Mouse (Mus musculus) erythroblast, embryonic 14.5 days (primary cell): ENCODE measurements around the gene Sox13. TPM values are rescaled to one million over a fixed set of nuclear protein-coding genes. Genes with fewer than 3 reads are reported as not detected.
A peak's percentile ranks its signal among the peaks of the same experiment; 100 is the strongest.

Experiments
- H3K27me3 ChIP-seq: 2 replicates; pipeline ENCODE4 v1.6.1; 2012; ENCODE audit warnings: inconsistent platforms; ENCODE audit not compliant: control insufficient read depth
- H3K36me3 ChIP-seq: 2 replicates; pipeline ENCODE4 v1.6.1; 2012; ENCODE audit warnings: mild to moderate bottlenecking, inconsistent platforms; ENCODE audit not compliant: control insufficient read depth
- H3K4me1 ChIP-seq: 2 replicates; pipeline ENCODE4 v1.6.1; 2012; ENCODE audit warnings: inconsistent platforms; ENCODE audit not compliant: control insufficient read depth
- H3K4me3 ChIP-seq: replicated peaks from 2 replicates; pipeline ENCODE3; 2012; ENCODE audit warnings: moderate library complexity, mild to moderate bottlenecking, inconsistent platforms
- H3K9me3 ChIP-seq: 2 replicates; pipeline ENCODE4 v1.6.1; 2012; ENCODE audit warnings: low read length, inconsistent platforms, mixed read lengths; ENCODE audit not compliant: control insufficient read depth
- GATA1 ChIP-seq: IDR thresholded peaks from 2 replicates; pipeline ENCODE4 v1.6.1; 2012; ENCODE audit warnings: low read length, inconsistent platforms, mixed read lengths
- TAL1 ChIP-seq: IDR thresholded peaks from 3 replicates; pipeline ENCODE4 v1.6.1; 2012; ENCODE audit warnings: low read length, inconsistent platforms, mixed read lengths
- polyA plus RNA-seq: library from polyadenylated mRNA; stranded (reverse); fragments of >175 nt; gene quantifications from 2 replicates; pipeline ENCODE4 v1.2.3, GENCODE M21; 2012

Gene Sox13
- 0.01 and 0.05 TPM in 2 replicates for polyA plus RNA-seq

DNA sequence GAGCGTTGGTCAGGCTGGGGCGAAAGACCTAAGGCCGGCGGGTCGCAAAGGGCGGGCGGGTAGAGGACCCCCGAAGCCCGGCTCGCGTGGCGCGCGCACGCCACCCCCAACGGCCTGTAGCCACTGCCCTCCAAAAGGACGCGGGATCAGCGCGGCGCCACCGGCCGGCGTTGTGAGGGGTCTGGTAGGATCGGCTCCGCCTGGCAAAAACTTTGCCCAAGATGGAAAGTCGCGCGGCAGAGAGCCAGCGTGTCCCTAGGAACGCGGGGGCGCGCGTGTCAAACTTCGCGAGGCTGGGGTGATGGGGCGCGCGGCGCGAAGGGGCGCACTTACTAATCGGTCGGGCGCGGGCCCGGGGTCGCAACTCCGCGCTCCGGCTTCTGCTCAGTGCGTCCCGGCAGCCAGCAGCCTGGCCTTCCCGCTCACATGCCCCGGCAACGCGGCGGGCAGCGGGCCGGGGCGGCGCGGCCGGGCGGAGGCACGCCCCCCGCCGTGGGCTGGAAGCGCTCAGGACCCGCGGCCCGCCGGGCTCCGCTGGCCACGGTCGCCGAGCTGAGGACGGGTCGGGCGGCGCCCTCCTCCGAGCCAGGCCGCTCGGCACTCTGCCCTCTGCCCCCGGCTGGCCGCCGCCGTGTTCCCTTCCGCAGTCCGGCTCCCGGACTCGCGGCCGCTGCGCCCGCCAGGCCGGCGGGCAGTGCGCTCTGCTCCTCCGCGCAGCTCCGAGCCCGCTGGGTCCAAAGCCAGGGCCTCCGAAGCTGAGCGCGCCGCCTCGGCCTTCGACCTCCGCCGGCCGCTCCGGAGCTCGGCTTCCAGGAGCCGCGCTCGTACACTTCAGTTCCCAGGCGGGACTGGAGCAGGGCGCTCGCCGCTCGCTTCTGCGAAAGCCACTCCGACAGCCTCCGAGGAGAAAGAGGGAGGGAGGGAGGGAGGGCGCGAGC lies at the start of gene Sox13:
Gene Sox13, minus strand, starts transcription at position 835 of the 938 bp plus-strand sequence.
- no peaks in the 10 kb centered on the region for H3K36me3 ChIP-seq
- peak within 1 kb of the TSS; percentile 56 for H3K4me3 ChIP-seq
- peaks cover 60% of the 10 kb centered on the region for H3K27me3 ChIP-seq
- no peak for TF ChIP-seq TAL1
- no peak for TF ChIP-seq GATA1
- H3K4me1 ChIP-seq, result no peaks in the 10 kb centered on the region
- no peaks in the 10 kb centered on the region; the same call in 1 of the 2 replicates for H3K9me3 ChIP-seq

DNA sequence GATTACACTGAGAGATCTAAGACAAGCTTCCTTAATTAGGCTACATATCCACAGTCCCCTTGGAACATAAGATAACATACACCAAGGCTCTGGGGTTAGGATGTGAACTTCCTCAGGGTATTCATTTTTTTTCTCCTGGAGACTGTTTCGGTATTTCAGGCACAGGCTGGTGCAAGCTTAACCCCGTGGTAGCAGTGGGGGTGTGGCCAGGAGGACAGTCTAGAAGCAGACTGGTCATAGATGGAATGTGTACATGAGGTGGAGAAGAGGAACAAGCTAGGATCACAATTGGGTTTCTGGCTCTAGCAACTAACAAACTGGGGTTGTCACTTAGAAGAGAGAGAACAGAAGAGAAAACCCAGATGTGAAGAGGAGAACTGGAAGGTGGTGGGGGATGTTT lies 47.4 kb upstream of the Sox13 start:
- TF ChIP-seq GATA1 (no peak), TAL1 (no peak)
- Histone ChIP-seq H3K27me3 (no peaks in the 10 kb centered on the region), H3K4me1 (no peaks in the 10 kb centered on the region), H3K4me3 (no peak overlapping the region), H3K9me3 (no peaks in the 10 kb centered on the region), H3K36me3 (no peaks in the 10 kb centered on the region)

- Histone ChIP-seq H3K27me3 (no peaks in the 10 kb centered on the region), H3K4me3 (no peak overlapping the region), H3K36me3 (no peaks in the 10 kb centered on the region), H3K9me3 (no peaks in the 10 kb centered on the region), H3K4me1 (no peaks in the 10 kb centered on the region)
- TF ChIP-seq TAL1 (no peak), GATA1 (no peak)
Measured at GRCm38 (mm10) chr1:133471086-133471485, 46.9 kb upstream of the Sox13 start.

DNA sequence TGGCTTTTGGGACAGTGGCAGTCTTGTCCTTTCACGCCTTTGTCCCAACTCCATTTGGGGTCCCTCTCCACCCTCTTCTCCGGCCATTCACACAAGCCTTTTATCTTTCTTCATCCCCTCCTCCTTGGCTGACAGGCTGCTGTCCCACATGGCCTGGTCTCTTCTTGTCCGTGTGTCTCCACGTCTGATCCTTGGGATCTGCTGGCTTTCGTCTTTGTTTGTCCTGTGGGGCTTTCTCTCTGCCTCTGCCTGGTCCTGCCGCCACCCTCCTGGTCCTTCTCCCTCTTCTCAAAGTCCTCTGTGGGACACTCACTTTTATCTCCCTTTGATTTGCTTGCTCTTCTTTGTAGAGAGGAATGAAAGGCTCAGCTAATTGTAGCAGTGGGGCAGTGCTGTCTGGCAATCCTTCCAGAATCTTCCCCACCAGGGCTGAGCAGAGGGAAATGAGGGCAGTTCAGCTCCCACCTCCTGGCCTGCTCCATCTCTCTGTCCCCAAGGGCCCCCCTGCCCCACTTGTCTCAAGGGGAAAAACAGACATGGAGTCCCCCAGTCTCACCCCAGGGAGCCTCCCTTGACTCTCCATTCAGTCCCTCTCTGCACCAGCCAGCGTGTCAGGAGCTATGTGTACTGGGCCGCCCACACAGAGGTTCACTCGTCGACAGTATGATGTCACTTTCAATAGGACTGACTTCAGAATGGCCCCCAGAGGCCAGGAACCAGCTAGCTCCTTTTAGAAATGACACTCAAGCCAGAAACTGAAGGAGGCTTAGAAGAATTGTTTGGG lies 46.3 kb upstream of the Sox13 start:
- no peaks in the 10 kb centered on the region for H3K27me3 ChIP-seq
- no peak overlapping the region for H3K4me3 ChIP-seq
- no peak for TF ChIP-seq TAL1
- TF ChIP-seq GATA1, result no peak
- H3K9me3 ChIP-seq, result no peaks in the 10 kb centered on the region
- no peaks in the 10 kb centered on the region for H3K4me1 ChIP-seq
- no peaks in the 10 kb centered on the region for H3K36me3 ChIP-seq

- no peaks in the 10 kb centered on the region for H3K27me3 ChIP-seq
- no peaks in the 10 kb centered on the region for H3K9me3 ChIP-seq
- no peak for TF ChIP-seq TAL1
- no peak for TF ChIP-seq GATA1
- no peaks in the 10 kb centered on the region for H3K36me3 ChIP-seq
- no peak overlapping the region for H3K4me3 ChIP-seq
- no peaks in the 10 kb centered on the region for H3K4me1 ChIP-seq
Measured at GRCm38 (mm10) chr1:133469213-133469612, 45.0 kb upstream of the Sox13 start.

- no peak for TF ChIP-seq TAL1
- TF ChIP-seq GATA1, result no peak
- Histone ChIP-seq H3K4me3 (no peak overlapping the region), H3K36me3 (no peaks in the 10 kb centered on the region), H3K9me3 (no peaks in the 10 kb centered on the region), H3K4me1 (no peaks in the 10 kb centered on the region), H3K27me3 (no peaks in the 10 kb centered on the region)
Measured at GRCm38 (mm10) chr1:133468751-133469150, 44.6 kb upstream of the Sox13 start.

GRCm38 (mm10) chr1:133467905-133468304 lies 43.7 kb upstream of the Sox13 start:
- Histone ChIP-seq H3K27me3 (no peaks in the 10 kb centered on the region), H3K9me3 (no peaks in the 10 kb centered on the region), H3K4me3 (no peak overlapping the region), H3K4me1 (no peaks in the 10 kb centered on the region), H3K36me3 (no peaks in the 10 kb centered on the region)
- no peak for TF ChIP-seq TAL1
- TF ChIP-seq GATA1, result no peak

- no peaks in the 10 kb centered on the region for H3K4me1 ChIP-seq
- H3K4me3 ChIP-seq, result no peak overlapping the region
- H3K9me3 ChIP-seq, result no peaks in the 10 kb centered on the region
- no peaks in the 10 kb centered on the region for H3K27me3 ChIP-seq
- H3K36me3 ChIP-seq, result no peaks in the 10 kb centered on the region
- TF ChIP-seq TAL1 (no peak), GATA1 (no peak)
Measured at GRCm38 (mm10) chr1:133463138-133463537, 39.0 kb upstream of the Sox13 start.

GRCm38 (mm10) chr1:133460996-133461395 lies 36.8 kb upstream of the Sox13 start:
- TF ChIP-seq TAL1 (no peak), GATA1 (no peak)
- no peak overlapping the region for H3K4me3 ChIP-seq
- H3K36me3 ChIP-seq, result no peaks in the 10 kb centered on the region
- no peaks in the 10 kb centered on the region for H3K9me3 ChIP-seq
- no peaks in the 10 kb centered on the region for H3K27me3 ChIP-seq
- no peaks in the 10 kb centered on the region for H3K4me1 ChIP-seq
